Mouse (Mus musculus) kidney, postnatal 0 days (tissue): Measurements from ENCODE around the gene Nacad. TPM values are rescaled to one million over a fixed set of nuclear protein-coding genes. Genes with fewer than 3 reads are reported as not detected.

Experiments used
- ATAC-seq: fragments of 200-750 bp; cut with Nextera tagmentation; replicated peaks from 2 replicates; pipeline ENCODE4 v1.8.0; 2017; ENCODE audit warnings: low read depth, moderate number of reproducible peaks, moderate TSS enrichment, moderate library complexity; ENCODE audit not compliant: low FRiP score
- DNase-seq: peaks from one replicate; pipeline ENCODE4 v3.0.0-alpha.2; 2016; ENCODE audit warnings: low spot score
- H3K27ac ChIP-seq: fragments of 300-500 bp; sonication (generic); 2 replicates; pipeline ENCODE4 v1.5.1; 2014; ENCODE audit warnings: mild to moderate bottlenecking
- H3K27me3 ChIP-seq: fragments of 300-500 bp; sonication (generic); 2 replicates; pipeline ENCODE4 v1.6.1; 2014; ENCODE audit warnings: low read length, mixed read lengths; ENCODE audit not compliant: insufficient read depth
- H3K36me3 ChIP-seq: fragments of 300-500 bp; sonication (generic); 2 replicates; pipeline ENCODE4 v1.6.1; 2014; ENCODE audit warnings: low read length, mixed read lengths; ENCODE audit not compliant: insufficient read depth
- H3K4me1 ChIP-seq: fragments of 300-500 bp; sonication (generic); replicated peaks from 2 replicates; pipeline ENCODE4 v1.6.1; 2014; ENCODE audit warnings: antibody characterized with exemption, low read length, mixed read lengths; ENCODE audit not compliant: insufficient read depth
- H3K4me2 ChIP-seq: fragments of 300-500 bp; sonication (generic); 2 replicates; pipeline ENCODE4 v1.6.1; 2014; ENCODE audit warnings: mild to moderate bottlenecking, low read length, moderate library complexity, mixed read lengths
- H3K4me3 ChIP-seq: fragments of 300-500 bp; sonication (generic); replicated peaks from 2 replicates; pipeline ENCODE4 v1.5.1; 2014; ENCODE audit warnings: low read depth, low read length
- H3K9ac ChIP-seq: fragments of 300-500 bp; sonication (generic); 2 replicates; pipeline ENCODE4 v1.6.1; 2014; ENCODE audit warnings: low read depth, low read length
- H3K9me3 ChIP-seq: fragments of 300-500 bp; sonication (generic); replicated peaks from 2 replicates; pipeline ENCODE4 v1.6.1; 2016; ENCODE audit warnings: low read length, inconsistent platforms, mixed read lengths
- CTCF ChIP-seq: IDR thresholded peaks from 2 replicates; pipeline ENCODE4 v1.5.1; 2016; ENCODE audit warnings: antibody characterized with exemption, low read depth, mild to moderate bottlenecking, moderate library complexity
- WGBS: fragments of 180-500 bp; shearing (Covaris S2); extraction: QIAGEN DNeasy Blood & Tissue Kit; methylation state at CpG from one replicate; pipeline ENCODE4 v1.1.7; 2014; 5-methylcytosine and 5-hydroxymethylcytosine counted together
- polyA plus RNA-seq: library from polyadenylated mRNA; unstranded; fragments of >200 nt; fragmentation: Nextera tagmentation; extraction: Ambion mirVana; gene quantifications from 2 replicates; pipeline ENCODE4 v1.2.1, GENCODE M21; 2015

Gene Nacad
- polyA plus RNA-seq, 1 experiment from 2014 or later: 1.1 TPM

GRCm38 (mm10) chr11:6625478-6626387 lies 19.9 kb upstream of the Nacad start, which contains the start of gene Tbrg4:
Tbrg4 (minus strand) TSS chr11:6626067.
- Histone ChIP-seq H3K9ac (peak within 1 kb of the TSS; percentile 73), H3K36me3 (peaks cover 33% of the 10 kb centered on the region), H3K4me1 (peaks cover 9% of the 10 kb centered on the region; the same call in 1 of the 2 replicates), H3K9me3 (no peaks in the 10 kb centered on the region), H3K27me3 (no peaks in the 10 kb centered on the region), H3K4me2 (peak within 1 kb of the TSS; percentile 83), H3K27ac (peak within 1 kb of the TSS; percentile 92), H3K4me3 (peak within 1 kb of the TSS; percentile 87)
- no peak for TF ChIP-seq CTCF
- WGBS: under 1% methylated on average over 65 of the region's 66 CpGs
- ATAC-seq: peak; percentile 92
- DNase-seq: peak; percentile 96

GRCm38 (mm10) chr11:6624619-6625382 lies 18.9 kb upstream of the Nacad start:
- DNase-seq: no peak
- Histone ChIP-seq H3K4me2 (peak overlapping the region; percentile 83), H3K36me3 (peaks cover 42% of the 10 kb centered on the region), H3K27ac (no peak overlapping the region), H3K4me1 (peaks cover 9% of the 10 kb centered on the region; the same call in 1 of the 2 replicates), H3K9me3 (no peaks in the 10 kb centered on the region), H3K27me3 (no peaks in the 10 kb centered on the region), H3K9ac (peak overlapping the region; percentile 73), H3K4me3 (peak overlapping the region; percentile 87)
- TF ChIP-seq CTCF: no peak
- ATAC-seq: no peak
- WGBS: 65% methylated on average over 14 of the region's 14 CpGs

DNA sequence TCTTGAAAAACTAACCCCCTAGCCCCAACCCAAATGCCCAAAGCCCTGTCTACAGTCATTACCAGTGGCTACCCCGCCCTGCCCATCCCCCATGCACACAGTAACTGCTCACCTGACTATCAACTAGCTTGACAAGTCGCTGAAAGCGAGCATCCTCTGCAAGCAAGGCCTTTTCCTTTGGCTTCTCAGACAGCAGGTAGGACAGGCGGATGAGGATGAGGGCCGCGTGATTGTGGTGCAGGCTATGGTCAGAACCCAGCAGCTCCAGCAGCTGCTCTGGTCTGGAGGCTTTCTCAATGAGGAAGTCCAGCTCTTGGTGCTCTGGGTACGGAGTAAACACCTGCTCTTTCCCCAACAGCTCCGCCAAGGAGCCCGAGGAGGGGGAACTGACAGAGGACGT lies 17.9 kb upstream of the Nacad start:
- Histone ChIP-seq H3K27ac (no peak overlapping the region), H3K27me3 (no peaks in the 10 kb centered on the region), H3K9ac (no peak overlapping the region), H3K4me3 (no peak overlapping the region), H3K9me3 (no peaks in the 10 kb centered on the region), H3K4me2 (no peak overlapping the region), H3K4me1 (peaks cover 9% of the 10 kb centered on the region; the same call in 1 of the 2 replicates), H3K36me3 (peaks cover 53% of the 10 kb centered on the region)
- no peak for DNase-seq
- no peak for ATAC-seq
- 86% methylated on average over 10 of the region's 10 CpGs for WGBS
- TF ChIP-seq CTCF: no peak

- Histone ChIP-seq H3K27ac (no peak overlapping the region), H3K4me2 (no peak overlapping the region), H3K9me3 (no peaks in the 10 kb centered on the region), H3K9ac (no peak overlapping the region), H3K27me3 (no peaks in the 10 kb centered on the region), H3K4me1 (no peaks in the 10 kb centered on the region), H3K36me3 (peaks cover 68% of the 10 kb centered on the region), H3K4me3 (no peak overlapping the region)
- no peak for TF ChIP-seq CTCF
- 0 out of 2 replicates have a peak, but pooled peaks have one; percentile 26 for ATAC-seq
- WGBS: 92% methylated on average over 12 of the region's 12 CpGs
- DNase-seq: no peak
Measured at GRCm38 (mm10) chr11:6615250-6616205, 9.7 kb upstream of the Nacad start.

DNA sequence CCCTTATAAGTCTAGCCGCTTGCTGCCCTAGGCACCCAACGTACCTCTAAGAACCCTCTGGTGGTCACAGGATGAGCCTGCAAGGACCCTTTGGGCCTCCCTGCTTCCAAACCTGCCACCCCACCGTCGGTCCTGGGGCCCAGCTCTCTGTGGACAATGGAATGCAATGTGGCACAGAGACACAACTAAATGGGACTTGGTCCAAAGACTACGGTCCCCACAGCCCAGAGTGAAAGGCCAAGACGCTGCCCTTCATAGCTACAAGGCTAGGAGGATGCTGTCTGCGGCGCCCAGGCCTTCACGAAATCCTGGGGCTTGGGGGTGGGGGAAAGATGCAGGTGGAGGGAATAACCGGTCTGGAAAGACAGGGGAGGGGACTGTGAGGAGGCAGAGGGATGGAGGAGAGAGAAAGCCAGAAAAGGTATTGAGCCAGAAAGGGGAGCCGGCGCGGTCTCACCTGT lies 802 bp downstream of the Nacad start:
- Histone ChIP-seq H3K27ac (no peak overlapping the region), H3K9me3 (no peaks in the 10 kb centered on the region), H3K4me3 (peak overlapping the region; percentile 34), H3K27me3 (peaks cover 15% of the 10 kb centered on the region), H3K36me3 (no peaks in the 10 kb centered on the region), H3K4me1 (peaks cover 15% of the 10 kb centered on the region), H3K9ac (peak overlapping the region; percentile 44; the same call in 1 of the 2 replicates), H3K4me2 (peak overlapping the region; percentile 66)
- peak; percentile 46; the same call in 1 of the 2 replicates for TF ChIP-seq CTCF
- peak; percentile 32 for DNase-seq
- 18% methylated on average over 13 of the region's 13 CpGs for WGBS
- ATAC-seq: no peak
